Mouse (Mus musculus): ENCODE data around the gene Gm16253.

The Gm16253 gene

GRCm38 (mm10) chr3:96573611-96574511, 2.9 kb upstream of the Gm16253 start:
- no peak for DNase-seq (ENCODE audit: low spot score in 2 of 2)

GRCm38 (mm10) chr3:96575272-96575984, 1.4 kb upstream of the Gm16253 start:
- DNase-seq (ENCODE audit: low spot score in 2 of 2) = no peak

- DNase-seq (ENCODE audit: low spot score in 2 of 2) = no peak
These were observed 652 bp upstream of the Gm16253 start for GRCm38 (mm10) chr3:96576005-96576658.

- no peak for DNase-seq (ENCODE audit: low spot score in 2 of 2)
These were observed 782 bp downstream of the Gm16253 start for GRCm38 (mm10) chr3:96577566-96577965.

- no peak for DNase-seq (ENCODE audit: low spot score in 2 of 2)
These were observed 1.9 kb downstream of the Gm16253 start for GRCm38 (mm10) chr3:96578561-96579238.

- DNase-seq (ENCODE audit: low spot score in 2 of 2) = no peak
These were observed 2.5 kb downstream of the Gm16253 start for GRCm38 (mm10) chr3:96579239-96579750.

GRCm38 (mm10) chr3:96579885-96580454, 3.2 kb downstream of the Gm16253 start:
- DNase-seq (ENCODE audit: low spot score in 2 of 2) = peak; percentile 77 to 92

- DNase-seq (ENCODE audit: low spot score in 2 of 2) = no peak
These were observed 4.4 kb downstream of the Gm16253 start for GRCm38 (mm10) chr3:96581141-96581540.

- DNase-seq (ENCODE audit: low spot score in 2 of 2) = no peak
These were observed 5.2 kb downstream of the Gm16253 start for GRCm38 (mm10) chr3:96581771-96582515.

GRCm38 (mm10) chr3:96583386-96583785, 6.6 kb downstream of the Gm16253 start:
- DNase-seq (ENCODE audit: low spot score in 2 of 2) = no peak

- no peak for DNase-seq (ENCODE audit: low spot score in 2 of 2)
These were observed 13.9 kb downstream of the Gm16253 start for GRCm38 (mm10) chr3:96590657-96591056.

- no peak for DNase-seq (ENCODE audit: low spot score in 2 of 2)
These were observed 16.6 kb downstream of the Gm16253 start for GRCm38 (mm10) chr3:96593374-96593773.

- peak; percentile 91 for DNase-seq (ENCODE audit: low spot score in 2 of 2)
These were observed 17.2 kb downstream of the Gm16253 start, which contains the start of gene Polr3gl for GRCm38 (mm10) chr3:96593790-96594560. Gene Polr3gl, minus strand, starts transcription at chr3:96594181.

GRCm38 (mm10) chr3:96594851-96595250, 18.1 kb downstream of the Gm16253 start:
- no peak for DNase-seq (ENCODE audit: low spot score in 2 of 2)

GRCm38 (mm10) chr3:96595661-96596060, 18.9 kb downstream of the Gm16253 start:
- DNase-seq (ENCODE audit: low spot score in 2 of 2) = no peak

GRCm38 (mm10) chr3:96596228-96596707, 19.5 kb downstream of the Gm16253 start, which contains the start of gene Ankrd34a:
Gene Ankrd34a, plus strand, starts transcription at chr3:96596636.
- no peak for DNase-seq (ENCODE audit: low spot score in 2 of 2)

- DNase-seq (ENCODE audit: low spot score in 2 of 2) = no peak
These were observed 20.1 kb downstream of the Gm16253 start for GRCm38 (mm10) chr3:96596855-96597254.

GRCm38 (mm10) chr3:96597435-96597891, 20.7 kb downstream of the Gm16253 start:
- no peak for DNase-seq (ENCODE audit: low spot score in 2 of 2)
